Mouse (Mus musculus): ENCODE measurements around the gene Pabpc1l. TPM values are rescaled to one million over a fixed set of nuclear protein-coding genes. Genes with fewer than 3 reads are reported as not detected.

Gene Pabpc1l
- polyA plus RNA-seq, 1 experiment from 2014 or later = 0.85 TPM

- H3K27me3 ChIP-seq (ENCODE audit: control insufficient read depth, insufficient read depth, low read length) = no peaks in the 10 kb centered on the region
- H3K9me3 ChIP-seq (ENCODE audit: control insufficient read depth, low read length) = no peaks in the 10 kb centered on the region
- TF ChIP-seq CTCF (IDR thresholded peaks at IDR 0.05; ENCODE audit: low read depth) (no peak), EP300 (optimal IDR thresholded peaks at IDR 0.05) (no peak)
- no peaks in the 10 kb centered on the region for H3K4me1 ChIP-seq (replicated peaks; ENCODE audit: control insufficient read depth, insufficient read depth)
- H3K36me3 ChIP-seq (ENCODE audit: control insufficient read depth, insufficient read depth, low read length) = no peaks in the 10 kb centered on the region
- peak overlapping the region; percentile 97 for H3K4me3 ChIP-seq (ENCODE audit: low read depth, low read length)
- no peak overlapping the region for H3K27ac ChIP-seq (replicated peaks)
- H3K4me2 ChIP-seq (replicated peaks; ENCODE audit: low read depth) = peak overlapping the region; percentile 71
- no peak for ATAC-seq (ENCODE audit: low FRiP score, low TSS enrichment)
- WGBS = 52% methylated on average over 6 of the region's 6 CpGs
- H3K9ac ChIP-seq (ENCODE audit: low read length) = peak overlapping the region; percentile 99
- no peak for DNase-seq (ENCODE audit: low spot score)
Measured at GRCm38 (mm10) chr2:163996275-163996674, 29.0 kb upstream of the Pabpc1l start.

DNA sequence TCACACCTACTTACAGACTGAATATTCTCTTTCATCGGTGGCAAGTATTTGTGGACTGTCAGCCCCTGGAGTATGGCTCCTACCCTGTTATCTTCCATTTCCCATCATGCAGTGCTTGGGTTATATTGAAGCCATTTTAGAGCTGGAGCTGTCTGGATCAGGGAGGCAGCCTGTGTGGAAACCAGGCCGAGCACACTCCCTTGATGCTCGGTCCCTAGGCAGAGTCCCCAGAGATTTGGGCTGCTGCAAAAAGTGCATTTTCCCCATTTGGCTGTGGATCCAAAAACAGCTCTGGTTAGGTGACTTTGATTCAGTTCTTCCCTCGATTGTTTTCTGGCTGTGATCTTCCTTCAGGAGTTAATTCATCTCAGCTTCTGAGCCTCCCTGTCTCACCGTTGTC is 28.4 kb upstream of the Pabpc1l start:
- 49% methylated on average over 5 of the region's 5 CpGs for WGBS
- ATAC-seq (ENCODE audit: low FRiP score, low TSS enrichment) = no peak
- Histone ChIP-seq H3K4me1 (replicated peaks; ENCODE audit: control insufficient read depth, insufficient read depth) (no peaks in the 10 kb centered on the region), H3K27me3 (ENCODE audit: control insufficient read depth, insufficient read depth, low read length) (no peaks in the 10 kb centered on the region), H3K27ac (replicated peaks) (no peak overlapping the region), H3K9me3 (ENCODE audit: control insufficient read depth, low read length) (no peaks in the 10 kb centered on the region), H3K9ac (ENCODE audit: low read length) (no peak overlapping the region), H3K4me2 (replicated peaks; ENCODE audit: low read depth) (no peak overlapping the region; the same call in 1 of the 2 replicates), H3K36me3 (ENCODE audit: control insufficient read depth, insufficient read depth, low read length) (no peaks in the 10 kb centered on the region), H3K4me3 (ENCODE audit: low read depth, low read length) (no peak overlapping the region)
- TF ChIP-seq EP300 (optimal IDR thresholded peaks at IDR 0.05) (no peak), CTCF (IDR thresholded peaks at IDR 0.05; ENCODE audit: low read depth) (no peak)
- DNase-seq (ENCODE audit: low spot score) = no peak

GRCm38 (mm10) chr2:163998981-163999380 is 26.3 kb upstream of the Pabpc1l start:
- Histone ChIP-seq H3K4me1 (replicated peaks; ENCODE audit: control insufficient read depth, insufficient read depth) (no peaks in the 10 kb centered on the region), H3K27ac (replicated peaks) (no peak overlapping the region), H3K4me3 (ENCODE audit: low read depth, low read length) (no peak overlapping the region), H3K27me3 (ENCODE audit: control insufficient read depth, insufficient read depth, low read length) (no peaks in the 10 kb centered on the region), H3K36me3 (ENCODE audit: control insufficient read depth, insufficient read depth, low read length) (no peaks in the 10 kb centered on the region), H3K9ac (ENCODE audit: low read length) (no peak overlapping the region), H3K4me2 (replicated peaks; ENCODE audit: low read depth) (no peak overlapping the region), H3K9me3 (ENCODE audit: control insufficient read depth, low read length) (no peaks in the 10 kb centered on the region)
- ATAC-seq (ENCODE audit: low FRiP score, low TSS enrichment) (no peak), DNase-seq (ENCODE audit: low spot score) (no peak)
- 88% methylated on average over 6 of the region's 6 CpGs for WGBS
- TF ChIP-seq EP300 (optimal IDR thresholded peaks at IDR 0.05) (no peak), CTCF (IDR thresholded peaks at IDR 0.05; ENCODE audit: low read depth) (no peak)

DNA sequence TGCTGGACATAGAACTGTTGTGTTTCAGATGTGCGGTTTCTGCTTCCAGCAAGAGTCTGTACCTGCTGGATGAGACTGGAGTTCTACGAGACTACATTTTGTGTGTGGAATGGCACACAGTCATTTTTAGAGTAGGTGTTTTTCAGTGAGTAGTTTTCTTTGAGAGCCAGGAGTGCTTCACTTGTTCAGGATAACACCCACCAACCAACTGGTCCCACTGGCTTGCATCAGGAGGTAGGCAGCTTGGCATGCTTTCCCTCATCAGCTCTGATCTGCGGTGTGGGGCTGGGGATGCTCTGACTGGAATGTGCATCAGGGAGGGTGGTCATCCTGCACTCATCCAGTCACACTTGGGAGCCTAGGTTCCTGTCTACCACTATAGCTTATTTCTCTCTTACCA is 22.6 kb upstream of the Pabpc1l start:
- Histone ChIP-seq H3K4me3 (ENCODE audit: low read depth, low read length) (no peak overlapping the region), H3K27me3 (ENCODE audit: control insufficient read depth, insufficient read depth, low read length) (no peaks in the 10 kb centered on the region), H3K36me3 (ENCODE audit: control insufficient read depth, insufficient read depth, low read length) (no peaks in the 10 kb centered on the region), H3K9ac (ENCODE audit: low read length) (no peak overlapping the region), H3K4me1 (replicated peaks; ENCODE audit: control insufficient read depth, insufficient read depth) (0 out of 2 replicates have a peak, but pooled peaks cover under 1% of the 10 kb centered on the region), H3K4me2 (replicated peaks; ENCODE audit: low read depth) (no peak overlapping the region), H3K27ac (replicated peaks) (no peak overlapping the region), H3K9me3 (ENCODE audit: control insufficient read depth, low read length) (no peaks in the 10 kb centered on the region)
- ATAC-seq (ENCODE audit: low FRiP score, low TSS enrichment) (no peak), DNase-seq (ENCODE audit: low spot score) (no peak)
- WGBS = 93% methylated on average over 3 of the region's 3 CpGs
- no peak for TF ChIP-seq EP300 (optimal IDR thresholded peaks at IDR 0.05)
- TF ChIP-seq CTCF (IDR thresholded peaks at IDR 0.05; ENCODE audit: low read depth) = no peak

DNA sequence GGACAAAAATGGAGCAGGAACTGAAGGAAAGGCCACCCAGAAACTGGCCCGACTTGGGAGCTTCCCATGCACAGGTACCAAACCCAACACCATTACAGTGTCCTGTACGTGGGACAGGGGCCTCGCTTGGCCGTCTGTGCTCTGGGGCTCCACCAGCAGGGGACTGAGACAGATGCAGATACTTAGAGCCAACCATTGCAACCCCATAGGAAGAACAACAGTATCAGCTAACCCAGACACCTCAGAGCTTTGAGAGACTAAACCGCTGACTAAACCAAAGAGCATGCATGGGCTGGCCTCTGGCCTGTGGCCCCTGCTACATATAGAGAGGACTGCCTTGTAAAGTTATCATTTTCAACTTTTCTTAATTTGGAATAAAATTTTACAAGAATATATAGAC is 20.7 kb upstream of the Pabpc1l start:
- Histone ChIP-seq H3K4me3 (ENCODE audit: low read depth, low read length) (no peak overlapping the region), H3K36me3 (ENCODE audit: control insufficient read depth, insufficient read depth, low read length) (no peaks in the 10 kb centered on the region), H3K4me1 (replicated peaks; ENCODE audit: control insufficient read depth, insufficient read depth) (0 out of 2 replicates have a peak, but pooled peaks cover 2% of the 10 kb centered on the region), H3K9me3 (ENCODE audit: control insufficient read depth, low read length) (no peaks in the 10 kb centered on the region), H3K27ac (replicated peaks) (no peak overlapping the region), H3K27me3 (ENCODE audit: control insufficient read depth, insufficient read depth, low read length) (no peaks in the 10 kb centered on the region), H3K9ac (ENCODE audit: low read length) (no peak overlapping the region), H3K4me2 (replicated peaks; ENCODE audit: low read depth) (no peak overlapping the region)
- DNase-seq (ENCODE audit: low spot score) (no peak), ATAC-seq (ENCODE audit: low FRiP score, low TSS enrichment) (no peak)
- 76% methylated on average over 5 of the region's 5 CpGs for WGBS
- no peak for TF ChIP-seq EP300 (optimal IDR thresholded peaks at IDR 0.05)
- TF ChIP-seq CTCF (IDR thresholded peaks at IDR 0.05; ENCODE audit: low read depth) = no peak

DNA sequence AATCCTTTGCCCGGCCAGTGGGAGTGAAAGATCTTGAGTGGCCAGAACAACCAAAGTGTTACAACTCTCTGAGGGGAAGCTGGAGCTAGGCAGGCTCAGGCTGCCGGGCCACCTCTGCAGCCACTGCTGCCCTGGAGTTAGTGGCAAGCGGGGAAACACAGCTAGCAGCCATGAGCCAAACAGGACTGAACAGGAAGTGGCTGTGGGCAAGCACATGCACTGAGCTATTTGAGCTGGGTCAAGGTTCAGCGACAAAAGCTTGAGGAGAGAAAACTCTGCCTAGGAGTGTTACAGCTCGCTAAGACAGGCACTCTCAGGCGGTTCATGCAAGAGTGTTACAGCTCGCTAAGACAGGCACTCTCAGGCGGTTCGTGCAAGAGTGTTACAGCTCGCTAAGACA is 18.3 kb upstream of the Pabpc1l start:
- no peak overlapping the region for H3K4me3 ChIP-seq (ENCODE audit: low read depth, low read length)
- H3K27ac ChIP-seq (replicated peaks) = no peak overlapping the region
- H3K4me2 ChIP-seq (replicated peaks; ENCODE audit: low read depth) = no peak overlapping the region
- H3K9me3 ChIP-seq (ENCODE audit: control insufficient read depth, low read length) = no peaks in the 10 kb centered on the region
- H3K9ac ChIP-seq (ENCODE audit: low read length) = no peak overlapping the region
- WGBS = 58% methylated on average over 9 of the region's 10 CpGs
- peaks cover 3% of the 10 kb centered on the region; the same call in 1 of the 2 replicates for H3K36me3 ChIP-seq (ENCODE audit: control insufficient read depth, insufficient read depth, low read length)
- ATAC-seq (ENCODE audit: low FRiP score, low TSS enrichment) (peak; percentile 80), DNase-seq (ENCODE audit: low spot score) (peak; percentile 46)
- TF ChIP-seq EP300 (optimal IDR thresholded peaks at IDR 0.05) (no peak), CTCF (IDR thresholded peaks at IDR 0.05; ENCODE audit: low read depth) (no peak)
- H3K27me3 ChIP-seq (ENCODE audit: control insufficient read depth, insufficient read depth, low read length) = no peaks in the 10 kb centered on the region
- 0 out of 2 replicates have a peak, but pooled peaks cover 2% of the 10 kb centered on the region for H3K4me1 ChIP-seq (replicated peaks; ENCODE audit: control insufficient read depth, insufficient read depth)

Measured in stomach, postnatal 0 days (tissue).